Mouse (Mus musculus) B cell, adult 2 months (primary cell): ENCODE results near the gene Prdm9.
"Not testable (repeated sequence)": the region's sequence is repeated elsewhere in the genome, so short reads cannot be mapped to it uniquely, and the experiment has no call there.

Experiments used
- DNase-seq, 2 experiments: peaks; one replicate each; pipeline ENCODE4 v3.0.0; 2022

Prdm9 gene

DNA sequence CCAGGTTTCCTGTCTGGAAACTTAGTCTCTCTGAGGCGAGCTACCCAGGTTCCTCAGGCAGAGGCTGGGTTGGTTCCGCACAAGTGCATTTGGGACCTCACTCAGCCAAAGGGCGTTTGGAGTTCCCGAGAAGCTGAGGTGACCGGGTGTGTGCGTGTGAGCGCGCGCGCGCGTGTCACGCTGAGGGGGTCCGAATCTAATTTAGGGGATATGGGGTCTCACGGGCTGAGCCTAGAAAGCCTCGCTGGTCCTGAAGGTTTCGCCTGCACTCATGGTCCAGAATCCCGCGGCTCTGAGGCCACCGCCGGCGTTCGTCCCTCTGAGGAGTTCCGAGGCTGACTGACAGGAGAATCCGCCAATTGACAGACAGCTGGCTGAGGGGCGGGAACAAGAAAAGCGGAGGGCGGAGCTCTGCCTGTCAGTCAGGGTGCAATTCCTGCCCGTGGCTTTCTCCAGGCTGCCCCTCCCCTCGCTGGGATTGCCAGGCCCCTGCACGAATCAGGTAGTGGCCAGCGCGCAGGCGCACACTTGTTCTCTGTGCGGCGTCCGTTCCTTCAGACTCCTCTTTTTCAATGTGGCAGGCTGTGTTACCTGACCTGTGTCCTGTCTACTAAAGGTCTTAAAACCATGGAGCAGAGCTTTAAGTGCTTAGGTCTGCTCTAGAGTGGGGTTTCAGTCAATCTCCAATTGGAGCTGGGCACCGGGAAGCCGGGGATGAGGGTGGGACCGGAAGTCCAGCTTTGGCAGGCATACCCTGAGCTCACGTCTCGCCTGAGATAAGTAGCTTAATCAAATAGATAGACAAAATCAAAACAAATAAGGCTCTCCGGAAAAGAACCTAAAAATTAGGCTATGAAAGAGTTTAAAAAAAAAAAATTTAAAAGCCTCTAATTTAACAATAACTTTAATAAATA, at the start of gene Prdm9:
Gene Prdm9 (minus strand): TSS at position 341 of the 914 bp plus-strand sequence.
- peak; percentile 97 to 98 for DNase-seq

- no peak for DNase-seq
These were observed 35.3 kb upstream of the Prdm9 start for GRCm38 (mm10) chr17:15599496-15599895.

GRCm38 (mm10) chr17:15591216-15591881, 27.2 kb upstream of the Prdm9 start:
- DNase-seq = no peak

DNA sequence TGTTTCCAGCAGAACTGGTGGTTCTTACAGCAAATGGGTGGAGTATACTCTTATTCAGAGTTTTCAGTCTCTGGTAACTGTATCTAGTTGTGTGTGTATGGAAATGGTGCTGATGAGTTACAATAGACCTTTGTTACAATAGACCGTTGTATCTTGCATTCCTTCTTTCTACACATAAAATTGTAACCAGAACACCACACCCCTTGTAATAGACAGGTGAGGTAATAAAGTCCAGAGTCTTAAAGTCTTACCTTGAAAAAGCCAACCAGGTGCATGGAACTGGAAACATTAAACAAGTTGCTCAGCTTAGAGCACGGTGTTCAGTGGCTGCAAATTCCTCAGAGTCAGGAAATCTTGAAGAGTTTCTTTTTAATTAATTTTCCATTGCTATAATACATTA, 24.0 kb upstream of the Prdm9 start:
- DNase-seq = no peak

DNA sequence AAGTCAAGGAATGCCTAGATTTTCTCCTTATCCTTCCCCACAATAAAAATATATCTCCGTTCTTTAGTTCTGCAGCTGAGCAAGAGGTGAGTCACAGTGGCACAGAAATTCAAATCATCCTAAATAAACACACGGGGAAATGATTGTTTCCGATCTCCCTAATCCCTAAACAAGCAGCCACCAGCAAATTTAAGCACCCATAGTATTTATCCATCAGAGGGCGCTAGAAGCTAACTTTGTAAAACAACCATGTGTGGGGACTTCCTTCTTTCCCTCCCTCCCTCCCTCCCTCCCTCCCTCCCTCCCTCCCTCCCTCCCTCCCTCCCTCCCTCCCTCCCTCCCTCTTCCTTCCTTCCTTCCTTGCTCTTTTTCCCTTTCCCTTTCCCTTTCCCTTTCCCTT, 21.5 kb upstream of the Prdm9 start:
- DNase-seq = no peak

DNA sequence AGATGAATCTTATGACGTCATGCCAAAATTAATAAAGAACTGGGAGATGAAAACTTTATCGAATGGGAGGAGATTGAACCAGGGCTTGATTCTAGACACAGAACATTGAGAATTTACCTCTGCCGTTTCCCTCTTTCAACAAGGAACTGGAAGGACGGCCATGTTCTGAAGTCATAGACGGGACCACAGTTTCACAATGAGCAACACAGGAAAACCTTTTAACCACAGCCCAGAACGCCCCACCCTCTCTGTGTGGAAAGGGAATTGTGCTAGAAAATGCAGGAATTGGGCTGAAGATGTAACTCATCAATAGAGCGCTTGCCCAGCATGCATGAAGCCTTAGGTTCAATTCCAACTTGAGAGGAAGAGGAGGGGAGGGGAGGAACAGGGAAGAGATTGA, 18.9 kb upstream of the Prdm9 start:
- DNase-seq = no peak

- DNase-seq = no peak
These were observed 15.9 kb upstream of the Prdm9 start for GRCm38 (mm10) chr17:15580072-15580447.

- no peak for DNase-seq
These were observed 15.4 kb upstream of the Prdm9 start for GRCm38 (mm10) chr17:15579410-15580071.

DNA sequence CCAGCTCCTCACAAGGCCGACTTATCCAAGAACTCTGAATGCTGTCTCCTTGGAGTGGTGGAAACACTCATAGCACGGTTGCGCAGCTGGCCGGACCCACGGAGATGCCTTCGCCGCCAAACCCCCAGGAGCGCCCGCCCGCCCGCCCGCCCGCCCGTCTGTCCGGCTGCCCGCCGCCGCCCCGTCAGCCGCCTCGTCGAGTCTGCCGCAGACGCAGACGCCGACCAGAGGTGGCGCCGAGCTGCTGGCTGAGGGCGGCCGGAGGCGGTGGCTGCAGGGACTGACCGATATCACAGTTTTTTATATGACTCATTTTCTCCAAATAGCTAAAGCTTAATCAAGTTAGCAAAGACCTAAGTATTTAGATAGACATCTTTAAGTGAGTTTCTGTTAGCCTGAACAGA, 13.1 kb upstream of the Prdm9 start:
- peak in 1 of 2 experiments; percentile 28 for DNase-seq

DNA sequence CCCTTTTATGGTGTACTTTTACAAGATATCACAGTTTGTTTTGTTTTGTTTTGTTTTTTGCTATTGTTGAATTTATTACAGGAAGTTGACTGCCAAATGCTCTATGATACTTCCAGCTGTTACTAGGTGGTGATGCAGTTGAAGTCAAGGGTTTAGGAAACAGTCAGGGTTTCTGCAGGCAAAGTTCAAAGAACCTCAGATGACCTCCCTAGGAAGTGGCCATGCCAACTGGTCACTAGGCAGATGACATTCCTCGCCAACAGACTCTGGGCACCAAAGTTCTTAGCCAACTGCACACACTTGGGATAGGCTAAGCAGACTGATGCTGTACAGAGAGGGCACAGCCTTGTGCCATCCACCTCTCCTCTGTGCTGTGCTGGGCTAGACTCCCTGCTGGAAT, 10.9 kb upstream of the Prdm9 start:
- no peak for DNase-seq

GRCm38 (mm10) chr17:15566908-15567307, 2.8 kb upstream of the Prdm9 start:
- DNase-seq = no peak

GRCm38 (mm10) chr17:15564928-15565300, 760 bp upstream of the Prdm9 start:
- DNase-seq = no peak

DNA sequence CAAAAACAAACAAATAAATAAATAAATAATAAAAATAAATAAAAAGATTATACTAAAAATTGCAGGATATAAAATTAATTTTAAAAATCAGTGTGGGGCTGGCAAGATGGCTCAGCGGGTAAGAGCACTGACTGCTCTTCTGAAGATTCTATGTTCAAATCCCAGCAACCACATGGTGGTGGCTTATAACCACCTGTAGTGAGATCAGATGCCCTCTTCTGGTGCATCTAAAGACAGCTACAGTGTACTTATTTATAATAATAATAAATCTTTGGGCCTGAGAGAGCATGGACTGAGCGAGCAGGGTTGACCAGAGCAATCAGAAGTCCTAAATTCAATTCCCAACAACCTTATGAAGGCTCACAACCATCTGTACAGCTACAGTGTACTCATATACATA, 4.2 kb downstream of the Prdm9 start:
- DNase-seq = no peak

DNA sequence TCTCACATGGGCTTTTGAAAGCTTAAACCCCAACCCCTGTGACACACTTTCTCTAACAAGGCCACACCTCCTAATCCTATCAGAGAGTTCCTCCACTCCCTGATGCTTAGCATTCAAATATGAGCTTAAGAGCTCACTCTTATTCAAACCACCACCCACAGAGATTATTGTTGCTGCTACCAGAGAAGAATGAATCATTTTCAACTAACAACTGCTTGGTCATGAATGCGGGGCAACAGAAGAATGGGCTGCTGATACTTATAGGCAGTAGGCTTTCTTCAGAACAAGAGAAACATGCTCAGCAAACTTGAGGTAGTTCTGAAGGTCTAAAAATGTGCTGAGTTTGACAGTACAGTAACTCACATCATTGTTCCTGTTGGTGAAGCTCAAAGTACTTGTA, 14.4 kb downstream of the Prdm9 start:
- no peak for DNase-seq

GRCm38 (mm10) chr17:15546440-15546839, 17.7 kb downstream of the Prdm9 start:
- peak; percentile 49 to 53 for DNase-seq

- not testable (repeated sequence) for DNase-seq
These were observed 20.3 kb downstream of the Prdm9 start for GRCm38 (mm10) chr17:15543868-15544267.

DNA sequence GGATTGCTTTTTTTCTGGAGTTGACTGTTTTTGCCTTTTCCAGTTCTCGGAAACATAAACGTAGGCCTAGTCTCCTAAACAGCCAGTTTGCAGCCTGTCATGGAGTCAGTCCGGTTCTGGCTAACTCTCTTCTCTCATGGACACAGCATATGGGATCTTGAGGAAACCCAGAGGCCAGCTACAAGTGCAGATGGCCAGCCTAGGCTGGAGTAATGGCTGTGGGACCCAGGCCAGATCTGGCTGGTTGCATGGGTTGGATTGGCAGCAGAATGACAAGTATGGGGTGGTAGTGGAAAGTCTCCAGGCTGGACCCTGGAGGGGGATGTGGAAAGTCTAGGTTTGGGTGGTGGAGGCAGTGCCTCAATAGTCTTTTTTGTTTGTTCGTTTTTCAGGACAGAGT, 23.8 kb downstream of the Prdm9 start:
- no peak for DNase-seq

GRCm38 (mm10) chr17:15536457-15536904, 27.7 kb downstream of the Prdm9 start:
- DNase-seq = peak in 1 of 2 experiments; percentile 19

DNA sequence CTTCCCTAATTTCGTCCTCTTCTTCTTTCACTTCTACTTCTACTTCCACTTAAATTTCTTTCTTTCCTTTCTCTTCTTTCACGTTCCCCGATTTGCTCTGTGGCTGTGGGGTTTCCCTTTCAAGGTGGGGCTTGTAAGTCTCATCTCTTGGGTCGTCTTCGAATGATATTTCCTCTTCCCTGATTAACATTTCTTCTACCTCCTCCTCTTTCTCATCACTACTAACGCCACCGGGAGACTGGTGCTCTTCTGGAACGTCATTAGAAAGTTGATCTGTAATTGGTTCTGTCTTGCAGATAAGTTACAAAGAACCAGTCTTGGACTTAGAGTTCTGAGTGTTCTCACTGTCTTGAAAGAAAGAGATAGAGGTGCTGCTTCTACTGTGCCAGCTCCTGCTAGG, 28.2 kb downstream of the Prdm9 start:
- DNase-seq = peak; percentile 13 to 15

- DNase-seq = peak in 1 of 2 experiments; percentile 5
These were observed 28.9 kb downstream of the Prdm9 start for GRCm38 (mm10) chr17:15535162-15535800.

GRCm38 (mm10) chr17:15530141-15530540, 34.0 kb downstream of the Prdm9 start:
- peak; percentile 58 to 68 for DNase-seq

- DNase-seq = no peak
These were observed 35.3 kb downstream of the Prdm9 start for GRCm38 (mm10) chr17:15528887-15529286.

GRCm38 (mm10) chr17:15527811-15528136, 36.4 kb downstream of the Prdm9 start:
- DNase-seq = no peak
